Mouse (Mus musculus) kidney, adult 9 months (tissue): Measurements from ENCODE around the gene Acvrl1.
"Not testable (repeated sequence)": the region's sequence is repeated elsewhere in the genome, so short reads cannot be mapped to it uniquely, and the experiment has no call there.

Experiments used
- DNase-seq: peaks from one replicate; pipeline ENCODE4 v3.0.0; 2022

Acvrl1 gene

GRCm38 (mm10) chr15:101107906-101108671, 20.2 kb upstream of the Acvrl1 start:
- no peak for DNase-seq

GRCm38 (mm10) chr15:101113176-101113575, 15.1 kb upstream of the Acvrl1 start:
- peak; percentile 79 for DNase-seq

DNA sequence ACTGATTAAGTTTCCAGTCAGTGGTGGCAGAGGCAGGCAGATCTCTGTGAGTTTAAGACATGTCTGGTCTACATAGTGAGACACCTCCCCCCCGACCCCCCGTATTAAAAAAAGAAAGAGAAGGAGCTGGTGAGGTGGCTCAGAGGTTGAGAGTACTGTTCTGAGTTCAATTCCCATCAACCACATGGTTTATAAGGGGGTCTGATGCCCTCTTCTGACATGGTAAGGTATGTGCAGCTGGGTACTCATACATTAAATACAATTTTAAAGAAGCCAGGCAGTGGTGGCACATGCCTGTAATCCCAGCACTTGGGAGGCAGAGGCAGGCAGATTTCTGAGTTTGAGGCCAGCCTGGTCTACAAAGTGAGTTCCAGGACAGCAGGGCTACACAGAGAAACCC, 14.5 kb upstream of the Acvrl1 start:
- DNase-seq = not testable (repeated sequence)

DNA sequence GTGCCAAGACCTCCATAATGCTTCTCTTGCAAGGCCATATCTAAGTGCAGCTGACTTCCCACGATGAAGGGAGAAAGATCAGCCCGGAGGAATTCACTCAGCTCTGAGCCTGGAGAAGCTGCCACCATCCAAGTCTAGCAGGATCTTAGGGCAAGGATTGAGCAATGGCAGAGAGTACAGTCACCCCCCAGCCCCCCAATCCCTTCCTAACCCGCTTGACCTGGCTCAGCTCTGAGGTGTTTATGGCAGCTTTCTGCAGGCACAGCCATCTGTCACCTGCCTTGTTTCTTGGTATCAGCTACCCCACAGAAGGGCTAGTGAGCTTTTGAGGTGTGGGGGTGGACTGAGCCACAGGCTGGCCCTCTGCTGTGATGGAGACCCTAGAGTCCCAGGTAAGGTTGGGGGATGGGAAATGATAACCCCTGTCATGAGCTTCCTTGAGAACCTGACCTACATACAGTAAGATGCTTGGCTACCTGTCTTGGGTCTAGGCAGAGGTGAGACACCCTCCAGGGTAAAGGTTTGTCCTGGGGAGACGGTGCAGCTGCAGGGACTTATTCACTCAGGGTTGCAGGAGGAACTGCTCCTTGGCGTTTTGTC, 12.7 kb upstream of the Acvrl1 start, which contains the start of gene Ankrd33:
Ankrd33 (plus strand) TSS at position 245 of the 600 bp plus-strand sequence.
- no peak for DNase-seq

DNA sequence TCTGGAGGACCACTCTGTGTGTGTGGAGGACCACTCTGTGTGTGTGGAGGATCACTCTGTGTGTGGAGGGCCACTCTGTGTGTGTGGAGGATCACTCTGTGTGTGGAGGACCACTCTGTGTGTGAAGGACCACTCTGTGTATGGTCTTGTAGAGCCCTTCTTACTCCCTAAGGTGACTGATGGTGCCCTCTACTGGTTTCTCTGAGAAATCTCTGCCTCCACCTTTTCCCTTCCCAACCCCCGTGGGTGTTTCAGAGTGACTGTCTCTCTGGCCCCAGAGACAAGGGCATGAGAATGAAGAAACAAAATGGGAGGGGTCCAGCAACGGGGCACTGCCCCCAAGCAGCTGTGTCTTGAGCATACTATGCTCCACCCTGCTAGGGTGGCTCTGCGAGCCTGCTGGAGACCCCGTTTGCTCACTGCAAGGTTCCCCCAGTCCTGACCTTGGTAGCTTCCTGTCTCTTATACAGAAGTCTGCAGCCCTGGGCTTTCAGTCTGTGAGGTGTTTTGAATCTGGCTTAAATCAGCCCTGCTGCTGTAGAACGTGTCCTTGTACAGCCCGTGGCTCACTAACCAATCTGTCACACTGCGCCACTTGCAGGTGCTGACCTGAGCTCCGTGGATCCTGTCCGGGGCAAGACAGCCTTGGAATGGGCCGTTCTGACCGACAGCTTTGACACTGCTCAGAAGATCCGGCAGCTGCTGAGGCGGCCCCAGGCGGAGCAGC, 9.8 kb upstream of the Acvrl1 start:
- DNase-seq = peak; percentile 50

DNA sequence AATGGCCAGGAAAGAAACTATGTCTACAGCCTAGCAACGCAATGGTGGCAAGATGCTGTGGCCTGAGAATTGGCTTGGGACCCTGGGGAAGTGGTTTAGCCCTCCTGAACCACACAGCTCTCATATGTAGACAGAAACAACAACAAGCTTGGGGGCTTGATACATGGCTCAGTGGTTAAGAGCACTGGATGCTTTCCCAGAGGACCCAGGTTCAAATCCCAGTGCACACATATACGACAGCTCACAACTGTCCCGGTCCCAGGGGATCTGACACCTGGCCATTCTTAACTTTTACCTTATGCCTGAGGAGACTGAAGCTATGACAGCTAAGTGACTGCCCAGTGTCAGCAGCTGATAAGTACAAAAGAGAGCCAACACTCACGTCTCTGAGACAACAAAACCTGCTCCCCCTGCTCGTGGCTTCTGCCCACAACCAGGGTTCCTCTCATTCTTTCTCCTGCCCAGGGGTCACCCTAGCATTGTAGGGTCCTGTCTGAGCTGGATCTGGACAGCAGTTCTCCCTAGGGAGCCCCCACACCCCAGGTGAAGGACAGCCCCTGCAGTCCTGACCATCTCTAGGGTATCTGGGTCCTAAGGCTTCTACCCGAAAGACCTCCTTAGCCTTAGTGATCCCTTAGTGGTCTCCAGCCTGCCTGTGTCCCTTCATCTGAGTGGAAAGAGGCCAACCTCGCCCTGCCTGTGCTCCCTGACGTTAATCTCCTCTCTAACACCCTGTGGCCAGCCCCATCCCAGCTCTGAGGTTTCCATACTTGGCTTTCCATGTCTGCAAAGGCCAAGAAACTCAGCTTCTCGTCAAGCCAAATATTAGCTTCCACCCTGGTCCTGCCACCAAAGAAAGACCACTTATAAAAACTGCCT, 6.7 kb upstream of the Acvrl1 start:
- DNase-seq = no peak

- DNase-seq = peak; percentile 64
These were observed 6.1 kb upstream of the Acvrl1 start for GRCm38 (mm10) chr15:101122290-101122589.

- DNase-seq = peak; percentile 42
These were observed 5.1 kb upstream of the Acvrl1 start for GRCm38 (mm10) chr15:101123202-101123601.

- DNase-seq = no peak
These were observed 2.8 kb upstream of the Acvrl1 start for GRCm38 (mm10) chr15:101125561-101125960.

DNA sequence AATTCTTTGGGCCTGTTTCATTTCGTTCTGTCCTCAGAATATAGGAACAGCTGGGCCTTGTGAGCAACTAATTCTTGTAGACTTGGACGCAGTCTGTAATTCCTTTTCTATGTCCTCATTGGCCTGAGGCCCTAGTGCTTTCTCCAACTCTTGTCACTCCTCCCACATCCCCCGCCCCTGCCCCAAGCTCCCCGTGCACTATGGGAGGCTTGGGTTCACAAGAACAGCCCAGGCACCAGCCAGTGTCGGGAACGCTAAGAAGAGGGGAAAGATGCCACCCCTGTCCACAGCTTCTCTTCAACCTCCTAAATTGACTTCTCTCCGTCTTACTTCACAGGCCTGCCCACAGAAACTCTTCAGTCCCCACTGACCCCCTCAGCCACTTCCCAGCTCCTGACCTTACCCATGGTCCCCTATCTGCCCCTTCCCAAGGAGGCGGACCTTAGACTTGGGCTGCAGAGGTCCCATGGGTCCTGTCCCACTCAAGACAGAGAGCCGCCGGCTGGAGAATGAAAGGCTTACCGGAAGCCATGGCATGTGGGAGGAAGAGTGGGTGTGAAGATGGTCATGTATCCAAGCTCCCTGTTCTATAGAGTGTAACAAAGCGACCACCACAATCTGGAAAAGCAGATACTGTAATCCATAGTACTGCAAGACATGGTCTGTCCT, 1.3 kb upstream of the Acvrl1 start:
- DNase-seq = peak; percentile 32

GRCm38 (mm10) chr15:101129412-101129811, 1.1 kb downstream of the Acvrl1 start:
- DNase-seq = no peak

- no peak for DNase-seq
These were observed 3.2 kb downstream of the Acvrl1 start for GRCm38 (mm10) chr15:101131498-101131897.

DNA sequence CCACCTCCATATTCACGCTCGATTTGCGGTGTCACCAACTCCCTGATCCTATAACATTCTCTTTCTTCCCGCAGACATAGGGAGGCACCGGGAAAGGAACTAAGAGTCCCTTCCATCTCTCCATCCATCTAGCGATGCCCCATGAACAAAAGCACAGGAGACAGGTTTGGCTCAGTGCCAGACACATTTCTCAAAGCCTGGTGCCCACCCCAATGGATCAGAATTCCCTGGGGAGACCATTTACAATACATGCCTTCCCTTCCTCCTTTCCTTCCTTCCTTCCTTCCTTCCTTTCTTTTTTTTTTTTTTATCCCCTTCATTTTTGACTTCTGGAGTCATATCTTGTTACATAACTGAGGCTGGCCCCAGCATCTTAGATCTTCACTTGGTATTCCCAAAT, 3.7 kb downstream of the Acvrl1 start:
- DNase-seq = no peak

DNA sequence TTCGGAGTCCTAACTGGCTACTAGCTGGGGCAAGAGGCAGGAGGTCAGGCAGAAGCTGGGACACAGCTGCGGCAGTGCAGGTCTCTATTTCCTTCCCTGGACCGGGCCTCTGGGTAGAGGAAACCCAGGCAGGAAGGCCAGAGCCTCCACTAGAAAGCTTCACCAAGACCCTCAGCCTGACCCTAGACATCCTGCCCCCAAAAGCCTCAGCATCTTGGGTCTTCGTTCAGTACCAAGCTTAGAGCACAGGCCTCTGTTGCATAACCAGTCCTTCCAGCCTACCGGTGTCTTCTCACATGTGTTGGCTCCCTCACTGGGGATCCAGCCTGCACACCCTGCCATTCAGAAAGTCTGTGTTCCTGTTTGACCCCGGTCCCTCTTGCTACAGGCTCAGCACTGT, 4.4 kb downstream of the Acvrl1 start:
- no peak for DNase-seq

- no peak for DNase-seq
These were observed 5.8 kb downstream of the Acvrl1 start for GRCm38 (mm10) chr15:101133993-101134704.

- DNase-seq = no peak
These were observed 7.1 kb downstream of the Acvrl1 start for GRCm38 (mm10) chr15:101135405-101135804.

DNA sequence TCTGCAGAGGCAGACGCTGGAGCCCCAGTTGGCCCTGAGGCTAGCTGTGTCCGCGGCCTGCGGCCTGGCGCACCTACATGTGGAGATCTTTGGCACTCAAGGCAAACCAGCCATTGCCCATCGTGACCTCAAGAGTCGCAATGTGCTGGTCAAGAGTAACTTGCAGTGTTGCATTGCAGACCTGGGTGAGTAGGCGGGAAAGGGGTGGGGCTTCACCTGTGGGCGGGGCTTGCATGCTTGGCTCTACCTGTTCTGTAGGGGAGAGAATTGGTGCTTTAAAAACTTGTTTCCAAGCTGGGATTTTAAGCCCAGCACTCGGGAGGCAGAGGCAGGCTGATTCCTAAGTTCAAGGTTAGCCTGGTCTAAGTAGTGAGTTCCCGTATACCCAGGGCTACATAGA, 9.1 kb downstream of the Acvrl1 start:
- no peak for DNase-seq

DNA sequence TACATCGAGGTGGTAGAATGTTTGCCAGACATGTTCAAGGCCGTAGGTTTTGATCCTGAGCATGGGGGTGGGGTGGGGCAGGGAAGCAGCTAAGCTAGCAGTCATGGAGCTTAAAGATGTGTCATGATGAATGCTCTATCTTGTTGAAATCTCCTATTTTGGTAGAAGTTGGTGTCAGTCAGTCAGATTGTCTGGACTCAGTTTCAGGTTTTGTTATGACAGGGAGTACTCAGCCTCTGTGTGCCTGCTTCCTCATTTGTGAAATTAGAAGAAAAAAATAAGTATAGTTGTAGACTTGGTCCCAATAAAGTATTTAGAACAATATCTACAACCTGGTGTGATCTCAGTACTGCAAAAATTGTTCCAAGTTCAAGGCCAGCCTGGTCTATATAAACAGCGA, 10.4 kb downstream of the Acvrl1 start:
- no peak for DNase-seq

DNA sequence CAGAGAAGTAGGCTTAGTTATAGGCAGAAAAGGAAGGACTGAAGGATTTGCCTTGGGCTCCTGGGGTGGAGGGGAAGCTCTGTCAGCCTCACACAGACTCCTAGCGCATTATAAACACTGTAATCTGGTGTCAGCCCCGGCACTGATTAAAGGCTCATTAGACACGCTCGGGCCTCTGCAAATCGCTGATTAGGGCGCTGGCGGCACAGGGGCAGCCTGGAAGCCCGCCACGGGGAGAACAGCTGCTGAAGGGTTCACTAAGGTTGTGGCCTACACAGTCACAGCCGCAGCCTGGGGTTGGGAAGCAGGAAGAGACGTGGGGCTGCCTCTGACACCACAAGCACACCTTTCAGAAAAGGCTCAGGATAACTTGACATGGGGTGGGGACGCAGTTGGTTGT, 11.6 kb downstream of the Acvrl1 start:
- DNase-seq = peak; percentile 56

- no peak for DNase-seq
These were observed 12.3 kb downstream of the Acvrl1 start for GRCm38 (mm10) chr15:101140587-101140986.

- DNase-seq = peak; percentile 66
These were observed 12.8 kb downstream of the Acvrl1 start for GRCm38 (mm10) chr15:101141061-101141541.

DNA sequence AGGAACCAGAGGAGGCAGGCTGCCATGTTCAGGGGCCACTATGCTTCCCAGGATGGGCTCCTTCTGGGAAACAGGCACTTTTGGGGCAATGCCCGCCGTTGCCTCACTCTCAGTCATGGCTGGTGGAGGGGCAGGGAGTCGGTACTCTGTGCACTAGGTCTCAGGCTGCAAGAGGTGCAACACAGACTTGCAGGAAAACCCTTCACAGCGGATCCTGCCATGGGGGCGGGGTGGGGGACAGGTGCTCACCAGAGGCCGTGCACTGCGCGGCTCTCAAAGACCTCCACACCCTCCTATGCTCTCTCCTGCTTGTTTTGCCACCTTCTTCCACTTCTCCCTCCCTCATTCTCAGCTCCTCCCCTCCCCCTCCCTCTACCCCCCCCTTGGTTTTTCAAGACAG, 14.3 kb downstream of the Acvrl1 start:
- DNase-seq = no peak
